Mouse (Mus musculus) erythroblast, embryonic 14.5 days (primary cell): ENCODE results near the gene Krt7.

Experiments used
- GATA1 ChIP-seq: IDR thresholded peaks from 2 replicates; pipeline ENCODE4 v1.6.1; 2012; ENCODE audit warnings: low read length, inconsistent platforms, mixed read lengths
- TAL1 ChIP-seq: IDR thresholded peaks from 3 replicates; pipeline ENCODE4 v1.6.1; 2012; ENCODE audit warnings: low read length, inconsistent platforms, mixed read lengths

DNA sequence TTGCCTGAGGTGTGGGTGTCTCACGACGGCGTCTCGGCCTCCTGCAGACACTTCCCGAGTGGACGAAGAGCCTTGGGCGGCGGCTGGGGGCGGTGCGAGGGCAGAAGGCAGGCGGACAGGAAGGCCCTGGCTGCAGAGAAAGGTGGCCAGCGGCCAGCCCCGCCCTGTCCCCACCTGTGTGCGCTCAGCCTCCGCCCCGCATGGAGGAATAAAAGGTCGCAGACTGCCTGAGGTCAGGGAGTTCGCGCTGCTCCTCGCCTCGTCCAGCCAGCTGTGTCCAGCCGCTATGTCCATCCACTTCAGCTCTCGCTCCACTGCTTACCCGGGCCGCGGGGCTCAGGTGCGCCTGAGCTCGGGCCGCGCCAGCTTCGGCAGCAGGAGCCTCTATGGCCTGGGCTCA, 1.3 kb downstream of the Krt7 start:
- TF ChIP-seq GATA1: no peak
- TF ChIP-seq TAL1: no peak
